Mouse (Mus musculus): ENCODE measurements around the gene Arl2. TPM values are rescaled to one million over a fixed set of nuclear protein-coding genes. Genes with fewer than 3 reads are reported as not detected.

The Arl2 gene
- polyA plus RNA-seq, 1 experiment from 2014 or later: 117 TPM

- WGBS: under 1% methylated on average over 73 of the region's 77 CpGs
- ATAC-seq (ENCODE audit: low FRiP score): peak; percentile 82
Observed at GRCm38 (mm10) chr19:6117986-6118676, 23.2 kb downstream of the Arl2 start, which contains the start of gene Sac3d1. TSS of gene Sac3d1 (minus strand) at chr19:6118650.

GRCm38 (mm10) chr19:6117346-6117985, 23.9 kb downstream of the Arl2 start:
- peak overlapping the region; percentile 87 for H3K9ac ChIP-seq
- peak overlapping the region; percentile 90 for H3K4me3 ChIP-seq (replicated peaks; ENCODE audit: low read length)
- H3K27me3 ChIP-seq (ENCODE audit: control insufficient read depth, insufficient read depth, low read length): no peaks in the 10 kb centered on the region
- peaks cover 51% of the 10 kb centered on the region for H3K36me3 ChIP-seq (replicated peaks; ENCODE audit: control insufficient read depth, insufficient read depth)
- H3K9me3 ChIP-seq (ENCODE audit: control insufficient read depth, low read length): no peaks in the 10 kb centered on the region
- peak overlapping the region; percentile 94 for H3K4me2 ChIP-seq (replicated peaks)
- 6% methylated on average over 30 of the region's 32 CpGs for WGBS
- no peak for ATAC-seq (ENCODE audit: low FRiP score)
- peaks cover 23% of the 10 kb centered on the region; the same call in 1 of the 2 replicates for H3K4me1 ChIP-seq (replicated peaks; ENCODE audit: control insufficient read depth, insufficient read depth, low read length)
- DNase-seq (ENCODE audit: low spot score): no peak
- H3K27ac ChIP-seq: peak overlapping the region; percentile 92

More at GRCm38 (mm10) chr19:6117986-6118676, 23.2 kb downstream of the Arl2 start, which contains the start of gene Sac3d1:
- Histone ChIP-seq H3K36me3 (replicated peaks; ENCODE audit: control insufficient read depth, insufficient read depth) (peaks cover 48% of the 10 kb centered on the region), H3K4me3 (replicated peaks; ENCODE audit: low read length) (peak within 1 kb of the TSS; percentile 90), H3K27me3 (ENCODE audit: control insufficient read depth, insufficient read depth, low read length) (no peaks in the 10 kb centered on the region), H3K9me3 (ENCODE audit: control insufficient read depth, low read length) (no peaks in the 10 kb centered on the region), H3K9ac (peak within 1 kb of the TSS; percentile 87), H3K4me2 (replicated peaks) (peak within 1 kb of the TSS; percentile 94), H3K4me1 (replicated peaks; ENCODE audit: control insufficient read depth, insufficient read depth, low read length) (peaks cover 23% of the 10 kb centered on the region; the same call in 1 of the 2 replicates), H3K27ac (peak within 1 kb of the TSS; percentile 92)
- DNase-seq (ENCODE audit: low spot score): peak; percentile 96

- WGBS: 94% methylated on average over 15 of the region's 15 CpGs
- H3K4me2 ChIP-seq (replicated peaks): peak overlapping the region; percentile 94
Observed at GRCm38 (mm10) chr19:6116113-6116850, 25.1 kb downstream of the Arl2 start.

GRCm38 (mm10) chr19:6113116-6113515, 28.2 kb downstream of the Arl2 start:
- H3K27me3 ChIP-seq (ENCODE audit: control insufficient read depth, insufficient read depth, low read length): no peaks in the 10 kb centered on the region
- H3K4me3 ChIP-seq (replicated peaks; ENCODE audit: low read length): no peak overlapping the region
- no peaks in the 10 kb centered on the region for H3K9me3 ChIP-seq (ENCODE audit: control insufficient read depth, low read length)
- ATAC-seq (ENCODE audit: low FRiP score): no peak
- peaks cover 12% of the 10 kb centered on the region; the same call in 1 of the 2 replicates for H3K4me1 ChIP-seq (replicated peaks; ENCODE audit: control insufficient read depth, insufficient read depth, low read length)
- H3K9ac ChIP-seq: no peak overlapping the region
- H3K36me3 ChIP-seq (replicated peaks; ENCODE audit: control insufficient read depth, insufficient read depth): peaks cover 35% of the 10 kb centered on the region
- no peak for DNase-seq (ENCODE audit: low spot score)
- no peak overlapping the region for H3K4me2 ChIP-seq (replicated peaks)
- 58% methylated on average over 6 of the region's 6 CpGs for WGBS
- H3K27ac ChIP-seq: no peak overlapping the region

More at GRCm38 (mm10) chr19:6116113-6116850, 25.1 kb downstream of the Arl2 start:
- peaks cover 43% of the 10 kb centered on the region for H3K36me3 ChIP-seq (replicated peaks; ENCODE audit: control insufficient read depth, insufficient read depth)
- H3K9me3 ChIP-seq (ENCODE audit: control insufficient read depth, low read length): no peaks in the 10 kb centered on the region
- H3K9ac ChIP-seq: peak overlapping the region; percentile 87; the same call in 1 of the 2 replicates
- no peaks in the 10 kb centered on the region for H3K27me3 ChIP-seq (ENCODE audit: control insufficient read depth, insufficient read depth, low read length)
- DNase-seq (ENCODE audit: low spot score): no peak
- peaks cover 23% of the 10 kb centered on the region; the same call in 1 of the 2 replicates for H3K4me1 ChIP-seq (replicated peaks; ENCODE audit: control insufficient read depth, insufficient read depth, low read length)
- no peak overlapping the region for H3K27ac ChIP-seq
- ATAC-seq (ENCODE audit: low FRiP score): no peak
- no peak overlapping the region for H3K4me3 ChIP-seq (replicated peaks; ENCODE audit: low read length)

- Histone ChIP-seq H3K4me2 (replicated peaks) (no peak within 1 kb of the TSS), H3K36me3 (replicated peaks; ENCODE audit: control insufficient read depth, insufficient read depth) (no peaks in the 10 kb centered on the region), H3K27ac (no peak within 1 kb of the TSS), H3K9me3 (ENCODE audit: control insufficient read depth, low read length) (no peaks in the 10 kb centered on the region), H3K9ac (no peak within 1 kb of the TSS; the same call in 1 of the 2 replicates), H3K27me3 (ENCODE audit: control insufficient read depth, insufficient read depth, low read length) (no peaks in the 10 kb centered on the region), H3K4me1 (replicated peaks; ENCODE audit: control insufficient read depth, insufficient read depth, low read length) (no peaks in the 10 kb centered on the region), H3K4me3 (replicated peaks; ENCODE audit: low read length) (no peak within 1 kb of the TSS)
- WGBS: 83% methylated on average over 7 of the region's 7 CpGs
- DNase-seq (ENCODE audit: low spot score): no peak
- no peak for ATAC-seq (ENCODE audit: low FRiP score)
Observed at GRCm38 (mm10) chr19:6105586-6105985, 35.8 kb downstream of the Arl2 start, which contains the start of gene Naaladl1. TSS of gene Naaladl1 (plus strand) at chr19:6105782.

GRCm38 (mm10) chr19:6104476-6104875, 36.9 kb downstream of the Arl2 start:
- no peak for DNase-seq (ENCODE audit: low spot score)
- WGBS: 88% methylated on average over 4 of the region's 4 CpGs
- no peaks in the 10 kb centered on the region for H3K36me3 ChIP-seq (replicated peaks; ENCODE audit: control insufficient read depth, insufficient read depth)
- no peak overlapping the region for H3K9ac ChIP-seq
- ATAC-seq (ENCODE audit: low FRiP score): no peak
- no peak overlapping the region for H3K27ac ChIP-seq
- no peak overlapping the region for H3K4me3 ChIP-seq (replicated peaks; ENCODE audit: low read length)
- H3K4me1 ChIP-seq (replicated peaks; ENCODE audit: control insufficient read depth, insufficient read depth, low read length): no peaks in the 10 kb centered on the region
- H3K27me3 ChIP-seq (ENCODE audit: control insufficient read depth, insufficient read depth, low read length): no peaks in the 10 kb centered on the region
- no peak overlapping the region for H3K4me2 ChIP-seq (replicated peaks)
- H3K9me3 ChIP-seq (ENCODE audit: control insufficient read depth, low read length): no peaks in the 10 kb centered on the region

GRCm38 (mm10) chr19:6102169-6102853, 39.0 kb downstream of the Arl2 start:
- H3K4me2 ChIP-seq (replicated peaks): no peak overlapping the region
- H3K9ac ChIP-seq: no peak overlapping the region
- no peak overlapping the region for H3K27ac ChIP-seq
- H3K27me3 ChIP-seq (ENCODE audit: control insufficient read depth, insufficient read depth, low read length): no peaks in the 10 kb centered on the region
- ATAC-seq (ENCODE audit: low FRiP score) (no peak), DNase-seq (ENCODE audit: low spot score) (no peak)
- H3K36me3 ChIP-seq (replicated peaks; ENCODE audit: control insufficient read depth, insufficient read depth): no peaks in the 10 kb centered on the region
- 81% methylated on average over 6 of the region's 6 CpGs for WGBS
- H3K4me3 ChIP-seq (replicated peaks; ENCODE audit: low read length): no peak overlapping the region
- H3K9me3 ChIP-seq (ENCODE audit: control insufficient read depth, low read length): no peaks in the 10 kb centered on the region
- H3K4me1 ChIP-seq (replicated peaks; ENCODE audit: control insufficient read depth, insufficient read depth, low read length): no peaks in the 10 kb centered on the region

GRCm38 (mm10) chr19:6101186-6101585, 40.2 kb downstream of the Arl2 start:
- no peaks in the 10 kb centered on the region for H3K27me3 ChIP-seq (ENCODE audit: control insufficient read depth, insufficient read depth, low read length)

More at GRCm38 (mm10) chr19:6101186-6101585, 40.2 kb downstream of the Arl2 start:
- no peak overlapping the region for H3K27ac ChIP-seq
- no peak overlapping the region for H3K9ac ChIP-seq
- H3K4me3 ChIP-seq (replicated peaks; ENCODE audit: low read length): no peak overlapping the region
- H3K4me2 ChIP-seq (replicated peaks): no peak overlapping the region
- H3K36me3 ChIP-seq (replicated peaks; ENCODE audit: control insufficient read depth, insufficient read depth): no peaks in the 10 kb centered on the region
- ATAC-seq (ENCODE audit: low FRiP score) (no peak), DNase-seq (ENCODE audit: low spot score) (no peak)
- no peaks in the 10 kb centered on the region for H3K4me1 ChIP-seq (replicated peaks; ENCODE audit: control insufficient read depth, insufficient read depth, low read length)
- no peaks in the 10 kb centered on the region for H3K9me3 ChIP-seq (ENCODE audit: control insufficient read depth, low read length)
- WGBS: 50% methylated on average over 6 of the region's 6 CpGs
